Mouse (Mus musculus) bone marrow, adult 2 months (tissue): ENCODE measurements around the gene Pagr1a.

Source experiments
- CTCF ChIP-seq: fragments of 200-500 bp; IDR thresholded peaks from 2 replicates; pipeline ENCODE4 v1.5.1; 2011; ENCODE audit warnings: low read length, control low read depth; ENCODE audit not compliant: control insufficient read depth, insufficient read depth
- POLR2A ChIP-seq: fragments of 200-500 bp; IDR thresholded peaks from 2 replicates; pipeline ENCODE4 v1.6.1; 2011; ENCODE audit warnings: low read depth, mild to moderate bottlenecking, control low read depth, low read length, borderline replicate concordance; ENCODE audit not compliant: control insufficient read depth

GRCm38 (mm10) chr7:126982054-126982453 lies 35.1 kb downstream of the Pagr1a start:
- TF ChIP-seq CTCF (no peak), POLR2A (no peak)
